Mouse (Mus musculus) intestine, postnatal 0 days (tissue): ENCODE results near the gene Olfr354. TPM values are rescaled to one million over a fixed set of nuclear protein-coding genes. Genes with fewer than 3 reads are reported as not detected.

Experiments used
- ATAC-seq: fragments of 200-750 bp; cut with Nextera tagmentation; 2 replicates; pipeline ENCODE4 v1.8.0; 2017; ENCODE audit warnings: mild to moderate bottlenecking, moderate TSS enrichment, moderate library complexity
- H3K27ac ChIP-seq: fragments of 300-500 bp; sonication (generic); 2 replicates; pipeline ENCODE4 v1.5.1; 2014; ENCODE audit warnings: mild to moderate bottlenecking, low read depth, low read length, moderate library complexity
- H3K27me3 ChIP-seq: fragments of 300-500 bp; sonication (generic); replicated peaks from 2 replicates; pipeline ENCODE4 v1.6.1; 2014; ENCODE audit warnings: low read length, mixed read lengths; ENCODE audit not compliant: control insufficient read depth, insufficient read depth
- H3K36me3 ChIP-seq: fragments of 300-500 bp; sonication (generic); 2 replicates; pipeline ENCODE4 v1.6.1; 2014; ENCODE audit warnings: mild to moderate bottlenecking, moderate library complexity; ENCODE audit not compliant: control insufficient read depth, insufficient read depth
- H3K4me1 ChIP-seq: fragments of 300-500 bp; sonication (generic); replicated peaks from 2 replicates; pipeline ENCODE4 v1.6.1; 2014; ENCODE audit warnings: antibody characterized with exemption, low read length, mixed read lengths; ENCODE audit not compliant: control insufficient read depth, insufficient read depth
- H3K4me2 ChIP-seq: fragments of 300-500 bp; sonication (generic); replicated peaks from 2 replicates; pipeline ENCODE4 v1.6.1; 2014; ENCODE audit warnings: low read depth, mild to moderate bottlenecking, moderate library complexity
- H3K4me3 ChIP-seq: fragments of 300-500 bp; sonication (generic); 2 replicates; pipeline ENCODE4 v1.5.1; 2014; ENCODE audit warnings: low read depth, low read length
- H3K9ac ChIP-seq: fragments of 300-500 bp; sonication (generic); 2 replicates; pipeline ENCODE4 v1.6.1; 2014; ENCODE audit warnings: mild to moderate bottlenecking, low read depth, low read length
- H3K9me3 ChIP-seq: fragments of 300-500 bp; sonication (generic); 2 replicates; pipeline ENCODE4 v1.6.1; 2016; ENCODE audit warnings: mixed run types; ENCODE audit not compliant: control insufficient read depth
- CTCF ChIP-seq: sonication (generic); IDR thresholded peaks from 2 replicates; pipeline ENCODE4 v1.5.1; 2016; ENCODE audit warnings: low read depth, mild to moderate bottlenecking, control low read depth, antibody characterized with exemption, moderate library complexity
- whole genome bisulfite sequencing: fragments of 180-500 bp; shearing (Covaris S2); extraction: QIAGEN DNeasy Blood & Tissue Kit; methylation state at CpG from one replicate; pipeline ENCODE4 v1.1.7; 2014; 5-methylcytosine and 5-hydroxymethylcytosine counted together
- polyA plus RNA-seq: library from polyadenylated mRNA; unstranded; fragments of >200 nt; fragmentation: Nextera tagmentation; extraction: Ambion mirVana; gene quantifications from 2 replicates; pipeline ENCODE4 v1.2.1, GENCODE M21; 2015

Olfr354 gene
- polyA plus RNA-seq: not detected in 2 replicates

- Histone ChIP-seq H3K4me3 (no peak within 1 kb of the TSS), H3K27me3 (no peaks in the 10 kb centered on the region), H3K9ac (no peak within 1 kb of the TSS), H3K27ac (no peak within 1 kb of the TSS), H3K4me1 (no peaks in the 10 kb centered on the region), H3K4me2 (no peak within 1 kb of the TSS), H3K9me3 (no peaks in the 10 kb centered on the region), H3K36me3 (no peaks in the 10 kb centered on the region)
- ATAC-seq: no peak
- no peak for TF ChIP-seq CTCF
These were observed at the start of gene Olfr354 for GRCm38 (mm10) chr2:36905380-36905779. Olfr354 (plus strand) TSS chr2:36905680.

GRCm38 (mm10) chr2:36862560-36862959 is 42.9 kb upstream of the Olfr354 start, which contains the start of gene Olfr351:
Olfr351 (minus strand) TSS chr2:36862660.
- no peak for TF ChIP-seq CTCF
- no peak for ATAC-seq
- no peaks in the 10 kb centered on the region for H3K9me3 ChIP-seq
- H3K36me3 ChIP-seq: no peaks in the 10 kb centered on the region
- H3K4me1 ChIP-seq: no peaks in the 10 kb centered on the region
- no peak within 1 kb of the TSS for H3K27ac ChIP-seq
- H3K4me2 ChIP-seq: no peak within 1 kb of the TSS
- no peak within 1 kb of the TSS for H3K4me3 ChIP-seq
- no peak within 1 kb of the TSS for H3K9ac ChIP-seq
- H3K27me3 ChIP-seq: no peaks in the 10 kb centered on the region
- 88% methylated on average over 1 of the region's 1 CpGs for WGBS

- H3K9ac ChIP-seq: no peak within 1 kb of the TSS
- 75% methylated on average over 1 of the region's 1 CpGs for WGBS
These were observed 37.3 kb upstream of the Olfr354 start, which contains the start of gene Olfr352 for GRCm38 (mm10) chr2:36868160-36868559. Olfr352 (plus strand) TSS chr2:36868460.

GRCm38 (mm10) chr2:36892836-36893235 is 12.6 kb upstream of the Olfr354 start, which contains the start of gene Olfr353:
Olfr353 (minus strand) TSS chr2:36892936.
- no peak within 1 kb of the TSS for H3K27ac ChIP-seq
- no peaks in the 10 kb centered on the region for H3K9me3 ChIP-seq
- TF ChIP-seq CTCF: no peak
- H3K27me3 ChIP-seq: no peaks in the 10 kb centered on the region
- H3K4me3 ChIP-seq: no peak within 1 kb of the TSS
- no peaks in the 10 kb centered on the region for H3K4me1 ChIP-seq
- H3K9ac ChIP-seq: no peak within 1 kb of the TSS
- no peaks in the 10 kb centered on the region for H3K36me3 ChIP-seq
- ATAC-seq: no peak
- no peak within 1 kb of the TSS for H3K4me2 ChIP-seq

More at GRCm38 (mm10) chr2:36868160-36868559, 37.3 kb upstream of the Olfr354 start, which contains the start of gene Olfr352:
- no peak for TF ChIP-seq CTCF
- Histone ChIP-seq H3K4me3 (no peak within 1 kb of the TSS), H3K36me3 (no peaks in the 10 kb centered on the region), H3K4me2 (no peak within 1 kb of the TSS), H3K9me3 (no peaks in the 10 kb centered on the region), H3K27ac (no peak within 1 kb of the TSS), H3K27me3 (no peaks in the 10 kb centered on the region), H3K4me1 (no peaks in the 10 kb centered on the region)
- no peak for ATAC-seq

- H3K9ac ChIP-seq: no peak overlapping the region
- ATAC-seq: no peak
- no peaks in the 10 kb centered on the region for H3K9me3 ChIP-seq
- no peak overlapping the region for H3K4me2 ChIP-seq
- H3K27me3 ChIP-seq: no peaks in the 10 kb centered on the region
- no peaks in the 10 kb centered on the region for H3K36me3 ChIP-seq
- H3K4me3 ChIP-seq: no peak overlapping the region
- TF ChIP-seq CTCF: no peak
- H3K4me1 ChIP-seq: no peaks in the 10 kb centered on the region
- H3K27ac ChIP-seq: no peak overlapping the region
These were observed 8.4 kb upstream of the Olfr354 start for GRCm38 (mm10) chr2:36897114-36897513.

GRCm38 (mm10) chr2:36928797-36929196 is 23.3 kb downstream of the Olfr354 start, which contains the start of gene Olfr355:
Olfr355 (minus strand) TSS chr2:36928897.
- no peak for TF ChIP-seq CTCF
- Histone ChIP-seq H3K4me1 (no peaks in the 10 kb centered on the region), H3K9me3 (no peaks in the 10 kb centered on the region), H3K27ac (no peak within 1 kb of the TSS), H3K27me3 (no peaks in the 10 kb centered on the region), H3K36me3 (no peaks in the 10 kb centered on the region), H3K9ac (no peak within 1 kb of the TSS), H3K4me3 (no peak within 1 kb of the TSS), H3K4me2 (no peak within 1 kb of the TSS)
- ATAC-seq: no peak

- no peaks in the 10 kb centered on the region for H3K9me3 ChIP-seq
- WGBS: 84% methylated on average over 2 of the region's 2 CpGs
- no peak within 1 kb of the TSS for H3K4me2 ChIP-seq
- H3K9ac ChIP-seq: no peak within 1 kb of the TSS
- TF ChIP-seq CTCF: no peak
- no peak for ATAC-seq
- H3K27me3 ChIP-seq: no peaks in the 10 kb centered on the region
- no peak within 1 kb of the TSS for H3K4me3 ChIP-seq
- no peaks in the 10 kb centered on the region for H3K4me1 ChIP-seq
- no peak within 1 kb of the TSS for H3K27ac ChIP-seq
- H3K36me3 ChIP-seq: no peaks in the 10 kb centered on the region
These were observed 31.3 kb downstream of the Olfr354 start, which contains the start of gene Olfr356 for GRCm38 (mm10) chr2:36936821-36937220. Olfr356 (plus strand) TSS chr2:36937121.

Other genes with a start within 250 kb of the Olfr354 start
- gene Olfr346, start 219.9 kb upstream of the Olfr354 start, polyA plus RNA-seq: not detected in 2 replicates
- not detected in 2 replicates for gene Olfr347, start 173.8 kb upstream of the Olfr354 start, polyA plus RNA-seq
- not detected in 2 replicates for gene Olfr348, start 121.4 kb upstream of the Olfr354 start, polyA plus RNA-seq
- not detected in 2 replicates for gene Olfr50, start 115.1 kb upstream of the Olfr354 start, polyA plus RNA-seq
- not detected in 2 replicates for gene Olfr3, start 88.6 kb upstream of the Olfr354 start, polyA plus RNA-seq
- gene Olfr350, start 59.4 kb upstream of the Olfr354 start, polyA plus RNA-seq: not detected in 2 replicates
- gene Olfr351, start 43.0 kb upstream of the Olfr354 start, polyA plus RNA-seq: not detected in 2 replicates
- gene Olfr352, start 37.2 kb upstream of the Olfr354 start, polyA plus RNA-seq: not detected in 2 replicates
- not detected in 2 replicates for gene Olfr353, start 12.7 kb upstream of the Olfr354 start, polyA plus RNA-seq
- not detected in 2 replicates for gene Olfr355, start 23.2 kb downstream of the Olfr354 start, polyA plus RNA-seq
- gene Olfr356, start 31.4 kb downstream of the Olfr354 start, polyA plus RNA-seq: not detected in 2 replicates
- gene Olfr357, start 88.1 kb downstream of the Olfr354 start, polyA plus RNA-seq: not detected in 2 replicates
- not detected in 2 replicates for gene Olfr358, start 103.7 kb downstream of the Olfr354 start, polyA plus RNA-seq
- not detected in 2 replicates for gene Olfr360, start 160.1 kb downstream of the Olfr354 start, polyA plus RNA-seq
- not detected in 2 replicates for gene Olfr361, start 183.6 kb downstream of the Olfr354 start, polyA plus RNA-seq
- not detected in 2 replicates for gene Olfr362, start 212.2 kb downstream of the Olfr354 start, polyA plus RNA-seq
- gene Olfr364-ps1, start 233.6 kb downstream of the Olfr354 start, polyA plus RNA-seq: not detected in 2 replicates